Mouse (Mus musculus): ENCODE data around the gene Tmem59. TPM values are rescaled to one million over a fixed set of nuclear protein-coding genes. Genes with fewer than 3 reads are reported as not detected.

Gene Tmem59
- 221 and 223 TPM in 2 replicates for polyA plus RNA-seq (2014; fragmentation: Nextera tagmentation; extraction: Ambion mirVana)

DNA sequence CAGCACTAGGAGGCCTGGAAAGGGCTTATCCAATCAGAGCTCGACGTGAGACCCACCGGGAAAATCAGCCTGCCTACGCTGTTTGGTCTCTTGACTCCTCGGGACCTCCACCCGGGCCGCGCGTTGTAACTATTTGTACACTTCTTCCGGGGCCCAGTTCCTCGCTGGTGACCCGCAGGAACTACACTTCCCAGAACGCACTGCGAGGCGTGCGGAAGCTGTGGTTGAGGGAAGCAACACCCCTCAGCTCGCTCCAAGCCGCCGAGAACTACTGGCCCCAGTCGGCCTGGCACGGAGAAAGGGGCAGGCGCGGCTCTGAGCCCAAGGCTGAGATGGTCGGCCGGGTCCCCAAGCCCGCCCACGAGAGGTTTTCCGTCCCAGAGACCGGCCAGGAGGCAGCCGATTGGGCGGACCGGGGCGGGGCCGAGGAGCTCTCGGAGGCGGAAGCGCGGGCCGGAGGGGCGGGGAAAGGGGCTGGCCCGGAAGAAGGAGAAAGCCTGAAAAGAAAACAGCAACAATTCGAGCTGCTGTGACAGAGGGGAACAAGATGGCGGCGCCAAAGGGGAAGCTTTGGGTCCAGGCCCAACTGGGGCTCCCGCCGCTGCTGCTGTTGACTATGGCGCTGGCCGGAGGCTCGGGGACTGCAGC lies at the start of gene Tmem59:
TSS of gene Tmem59 (plus strand) at position 218 of the 648 bp plus-strand sequence.
- DNase-seq (ENCODE audit: low spot score) (peak; percentile 98), ATAC-seq (replicated peaks; ENCODE audit: low FRiP score) (peak; percentile 90)
- Histone ChIP-seq H3K4me2 (peak within 1 kb of the TSS; percentile 78), H3K27me3 (replicated peaks; ENCODE audit: control insufficient read depth, insufficient read depth, low read length) (no peaks in the 10 kb centered on the region), H3K4me1 (replicated peaks; ENCODE audit: control insufficient read depth, insufficient read depth, low read length) (peaks cover 42% of the 10 kb centered on the region), H3K9ac (ENCODE audit: low read depth, low read length) (peak within 1 kb of the TSS; percentile 76), H3K27ac (ENCODE audit: low read depth, low read length) (peak within 1 kb of the TSS; percentile 99), H3K4me3 (ENCODE audit: low read depth, low read length) (peak within 1 kb of the TSS; percentile 77), H3K9me3 (ENCODE audit: control insufficient read depth, low read length) (no peaks in the 10 kb centered on the region), H3K36me3 (ENCODE audit: control insufficient read depth, insufficient read depth, low read length) (peaks cover 3% of the 10 kb centered on the region; the same call in 1 of the 2 replicates)
- under 1% methylated on average over 49 of the region's 49 CpGs for WGBS

DNA sequence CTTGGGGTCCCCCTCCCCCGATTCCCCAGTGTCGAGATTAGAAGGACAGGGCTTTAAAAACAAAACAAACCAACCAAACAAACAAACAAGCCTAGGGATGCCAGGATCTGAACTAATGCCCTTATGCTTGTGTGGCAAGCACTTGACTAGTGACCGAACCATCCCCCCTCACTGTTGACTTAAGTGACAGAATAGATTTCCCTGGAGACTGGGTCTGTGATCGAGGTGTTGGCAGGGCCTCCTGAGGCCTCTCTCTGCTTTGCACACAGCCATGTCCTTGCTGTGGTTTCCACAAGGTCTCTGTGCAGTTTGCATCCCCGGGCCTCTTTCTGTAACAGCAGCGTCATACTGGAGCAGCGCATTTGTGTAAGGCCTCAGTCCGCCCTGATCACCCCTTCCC lies 48.8 kb upstream of the Tmem59 start:
- no peaks in the 10 kb centered on the region for H3K27me3 ChIP-seq (replicated peaks; ENCODE audit: control insufficient read depth, insufficient read depth, low read length)
- peaks cover 6% of the 10 kb centered on the region; the same call in 1 of the 2 replicates for H3K4me1 ChIP-seq (replicated peaks; ENCODE audit: control insufficient read depth, insufficient read depth, low read length)
- ATAC-seq (replicated peaks; ENCODE audit: low FRiP score), result no peak
- H3K36me3 ChIP-seq (ENCODE audit: control insufficient read depth, insufficient read depth, low read length), result no peaks in the 10 kb centered on the region
- no peak for DNase-seq (ENCODE audit: low spot score)
- H3K9me3 ChIP-seq (ENCODE audit: control insufficient read depth, low read length), result no peaks in the 10 kb centered on the region
- 78% methylated on average over 8 of the region's 8 CpGs for WGBS
- no peak overlapping the region for H3K4me3 ChIP-seq (ENCODE audit: low read depth, low read length)
- H3K27ac ChIP-seq (ENCODE audit: low read depth, low read length), result no peak overlapping the region
- no peak overlapping the region for H3K9ac ChIP-seq (ENCODE audit: low read depth, low read length)
- H3K4me2 ChIP-seq, result no peak overlapping the region

DNA sequence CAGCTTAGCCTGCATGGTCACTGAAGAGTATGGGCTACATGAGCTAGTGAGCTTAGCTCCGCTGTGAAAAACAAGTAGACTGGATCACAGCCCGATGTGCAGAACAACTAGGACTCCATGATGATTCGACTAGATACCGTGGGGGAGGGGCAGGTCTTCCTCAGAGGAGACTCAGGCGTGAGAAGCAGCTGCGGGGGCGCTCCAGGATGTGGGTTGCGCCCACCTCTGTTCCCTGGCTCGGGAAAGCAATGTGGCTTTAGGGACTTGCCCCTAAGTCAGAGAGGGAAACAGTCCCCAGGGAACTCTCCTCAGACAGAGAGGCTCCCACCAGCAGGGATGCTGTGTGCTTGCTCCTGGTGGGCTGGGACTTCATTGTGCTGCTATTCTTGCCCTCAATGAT lies 47.7 kb upstream of the Tmem59 start:
- Histone ChIP-seq H3K9me3 (ENCODE audit: control insufficient read depth, low read length) (no peaks in the 10 kb centered on the region), H3K36me3 (ENCODE audit: control insufficient read depth, insufficient read depth, low read length) (no peaks in the 10 kb centered on the region), H3K4me2 (no peak overlapping the region), H3K27ac (ENCODE audit: low read depth, low read length) (no peak overlapping the region), H3K4me3 (ENCODE audit: low read depth, low read length) (no peak overlapping the region), H3K4me1 (replicated peaks; ENCODE audit: control insufficient read depth, insufficient read depth, low read length) (peaks cover 6% of the 10 kb centered on the region), H3K9ac (ENCODE audit: low read depth, low read length) (no peak overlapping the region), H3K27me3 (replicated peaks; ENCODE audit: control insufficient read depth, insufficient read depth, low read length) (no peaks in the 10 kb centered on the region)
- ATAC-seq (replicated peaks; ENCODE audit: low FRiP score), result no peak
- DNase-seq (ENCODE audit: low spot score), result no peak
- 25% methylated on average over 9 of the region's 9 CpGs for WGBS

DNA sequence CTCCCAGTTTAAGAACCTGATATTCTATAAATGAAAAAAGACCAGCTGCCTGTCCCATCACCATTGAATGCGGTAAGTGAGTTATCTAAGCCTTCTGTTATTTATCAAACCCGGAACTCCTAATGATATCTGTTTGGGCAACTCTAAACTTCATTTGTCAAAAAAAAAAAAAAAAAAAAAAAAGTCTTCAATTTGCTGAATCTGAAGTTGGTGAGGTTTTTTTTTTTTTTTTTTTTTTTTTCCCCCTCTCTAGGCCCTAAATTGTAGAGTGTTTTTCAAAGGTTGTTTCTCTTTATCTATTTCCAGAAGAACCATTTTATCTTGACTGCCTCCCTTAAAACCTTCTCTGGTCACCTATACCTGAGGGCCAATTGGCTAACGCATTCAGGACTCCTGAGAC lies 43.3 kb upstream of the Tmem59 start:
- Histone ChIP-seq H3K27ac (ENCODE audit: low read depth, low read length) (no peak overlapping the region), H3K4me3 (ENCODE audit: low read depth, low read length) (no peak overlapping the region), H3K9ac (ENCODE audit: low read depth, low read length) (no peak overlapping the region), H3K27me3 (replicated peaks; ENCODE audit: control insufficient read depth, insufficient read depth, low read length) (no peaks in the 10 kb centered on the region), H3K4me2 (no peak overlapping the region), H3K36me3 (ENCODE audit: control insufficient read depth, insufficient read depth, low read length) (no peaks in the 10 kb centered on the region), H3K9me3 (ENCODE audit: control insufficient read depth, low read length) (no peaks in the 10 kb centered on the region), H3K4me1 (replicated peaks; ENCODE audit: control insufficient read depth, insufficient read depth, low read length) (peaks cover 12% of the 10 kb centered on the region)
- 80% methylated on average over 3 of the region's 3 CpGs for WGBS
- ATAC-seq (replicated peaks; ENCODE audit: low FRiP score), result no peak
- DNase-seq (ENCODE audit: low spot score), result no peak

DNA sequence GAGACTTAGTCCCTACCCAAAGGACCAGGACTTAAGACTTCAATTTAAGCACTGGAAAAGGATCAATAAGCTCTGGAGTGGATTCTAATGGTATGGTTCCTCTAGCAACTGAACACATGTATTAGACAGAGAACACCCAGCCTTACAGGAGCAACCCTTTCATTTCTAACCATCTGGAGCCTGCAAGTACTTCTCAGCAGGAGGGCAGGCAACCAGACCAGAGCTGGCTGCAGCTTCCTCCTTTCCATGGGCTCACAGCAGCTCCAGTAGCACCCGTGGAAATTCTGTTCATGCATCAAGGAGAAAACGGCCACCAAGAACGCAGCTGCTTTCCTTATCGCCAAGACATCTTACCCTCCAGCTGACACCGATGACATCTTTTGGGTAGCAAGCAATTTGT lies 42.5 kb upstream of the Tmem59 start:
- DNase-seq (ENCODE audit: low spot score) (no peak), ATAC-seq (replicated peaks; ENCODE audit: low FRiP score) (no peak)
- Histone ChIP-seq H3K9ac (ENCODE audit: low read depth, low read length) (no peak overlapping the region), H3K36me3 (ENCODE audit: control insufficient read depth, insufficient read depth, low read length) (no peaks in the 10 kb centered on the region), H3K27ac (ENCODE audit: low read depth, low read length) (no peak overlapping the region), H3K4me3 (ENCODE audit: low read depth, low read length) (no peak overlapping the region), H3K4me1 (replicated peaks; ENCODE audit: control insufficient read depth, insufficient read depth, low read length) (peaks cover 11% of the 10 kb centered on the region), H3K9me3 (ENCODE audit: control insufficient read depth, low read length) (no peaks in the 10 kb centered on the region), H3K27me3 (replicated peaks; ENCODE audit: control insufficient read depth, insufficient read depth, low read length) (no peaks in the 10 kb centered on the region), H3K4me2 (no peak overlapping the region)
- WGBS, result 74% methylated on average over 5 of the region's 5 CpGs

DNA sequence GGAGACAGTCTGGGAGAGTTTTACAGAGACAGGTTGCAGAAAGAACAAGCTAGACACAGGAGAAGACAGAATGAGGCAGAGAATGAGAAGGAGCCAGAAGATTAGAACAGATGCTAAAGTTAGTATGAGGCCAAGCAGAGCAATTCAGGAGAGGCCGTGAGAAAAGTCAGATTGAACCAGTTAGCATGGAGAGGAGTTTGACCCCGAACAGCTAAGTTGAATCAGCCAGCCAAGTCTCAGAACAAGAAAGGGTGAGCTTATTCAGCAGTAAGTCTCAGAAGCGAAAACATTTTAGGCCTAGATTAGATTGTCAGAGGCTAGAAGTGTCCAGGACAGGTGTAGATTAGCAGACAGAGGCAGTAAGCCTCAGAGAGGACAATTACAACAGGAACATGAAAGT lies 41.7 kb upstream of the Tmem59 start:
- Histone ChIP-seq H3K9ac (ENCODE audit: low read depth, low read length) (no peak overlapping the region), H3K27ac (ENCODE audit: low read depth, low read length) (no peak overlapping the region), H3K4me2 (no peak overlapping the region), H3K36me3 (ENCODE audit: control insufficient read depth, insufficient read depth, low read length) (no peaks in the 10 kb centered on the region), H3K27me3 (replicated peaks; ENCODE audit: control insufficient read depth, insufficient read depth, low read length) (no peaks in the 10 kb centered on the region), H3K4me3 (ENCODE audit: low read depth, low read length) (no peak overlapping the region), H3K9me3 (ENCODE audit: control insufficient read depth, low read length) (no peaks in the 10 kb centered on the region), H3K4me1 (replicated peaks; ENCODE audit: control insufficient read depth, insufficient read depth, low read length) (peaks cover 8% of the 10 kb centered on the region)
- DNase-seq (ENCODE audit: low spot score) (no peak), ATAC-seq (replicated peaks; ENCODE audit: low FRiP score) (no peak)
- 68% methylated on average over 3 of the region's 3 CpGs for WGBS

DNA sequence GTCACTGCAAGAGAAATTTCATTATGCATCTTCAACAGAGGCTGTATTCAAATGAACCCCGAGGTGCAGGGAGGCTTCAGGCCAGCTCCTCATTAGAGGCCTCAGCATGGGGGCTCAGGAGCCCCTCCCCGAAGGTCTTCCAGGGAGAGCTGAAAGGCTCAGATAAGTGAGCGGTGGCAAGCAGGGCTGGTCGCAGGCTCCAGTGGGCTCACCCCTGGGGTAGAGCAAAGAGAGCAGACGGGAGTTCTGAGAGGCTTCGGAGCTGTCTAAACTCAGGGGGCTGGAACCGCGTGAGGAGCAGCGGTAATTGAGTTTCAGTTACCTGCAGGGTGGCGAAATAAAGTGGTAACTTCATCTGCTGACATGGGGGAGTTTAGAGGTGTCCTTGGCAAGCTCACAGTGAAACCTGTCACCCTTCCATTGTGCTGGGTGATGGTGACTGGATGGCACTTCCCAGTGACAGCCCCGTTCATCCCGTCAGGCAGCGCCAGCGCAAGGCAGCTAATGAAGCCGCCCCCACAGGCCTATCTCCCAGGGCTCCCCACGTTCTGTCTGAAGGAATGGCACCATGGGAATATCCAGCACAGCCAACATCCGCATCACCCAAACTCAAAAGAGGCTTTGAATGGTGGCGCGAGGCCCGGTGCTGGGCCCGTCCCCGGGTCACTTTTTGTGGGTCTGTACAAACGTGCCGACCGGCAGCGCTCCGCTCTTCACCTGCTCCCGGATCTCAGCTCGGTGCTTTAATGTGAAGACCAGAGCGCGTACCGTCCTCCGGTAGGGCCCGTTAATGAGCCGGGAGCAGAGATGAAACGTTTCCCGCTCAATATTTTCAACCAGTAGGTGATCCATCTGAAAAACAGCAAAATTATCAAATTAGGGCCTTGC lies 39.0 kb upstream of the Tmem59 start:
- ATAC-seq (replicated peaks; ENCODE audit: low FRiP score) (no peak), DNase-seq (ENCODE audit: low spot score) (no peak)
- no peak overlapping the region for H3K27ac ChIP-seq (ENCODE audit: low read depth, low read length)
- 63% methylated on average over 37 of the region's 37 CpGs for WGBS
- H3K9ac ChIP-seq (ENCODE audit: low read depth, low read length), result no peak overlapping the region
- no peak overlapping the region for H3K4me3 ChIP-seq (ENCODE audit: low read depth, low read length)
- H3K4me2 ChIP-seq, result no peak overlapping the region
- no peaks in the 10 kb centered on the region for H3K36me3 ChIP-seq (ENCODE audit: control insufficient read depth, insufficient read depth, low read length)
- no peaks in the 10 kb centered on the region for H3K27me3 ChIP-seq (replicated peaks; ENCODE audit: control insufficient read depth, insufficient read depth, low read length)
- H3K4me1 ChIP-seq (replicated peaks; ENCODE audit: control insufficient read depth, insufficient read depth, low read length), result peaks cover 8% of the 10 kb centered on the region
- no peaks in the 10 kb centered on the region for H3K9me3 ChIP-seq (ENCODE audit: control insufficient read depth, low read length)

DNA sequence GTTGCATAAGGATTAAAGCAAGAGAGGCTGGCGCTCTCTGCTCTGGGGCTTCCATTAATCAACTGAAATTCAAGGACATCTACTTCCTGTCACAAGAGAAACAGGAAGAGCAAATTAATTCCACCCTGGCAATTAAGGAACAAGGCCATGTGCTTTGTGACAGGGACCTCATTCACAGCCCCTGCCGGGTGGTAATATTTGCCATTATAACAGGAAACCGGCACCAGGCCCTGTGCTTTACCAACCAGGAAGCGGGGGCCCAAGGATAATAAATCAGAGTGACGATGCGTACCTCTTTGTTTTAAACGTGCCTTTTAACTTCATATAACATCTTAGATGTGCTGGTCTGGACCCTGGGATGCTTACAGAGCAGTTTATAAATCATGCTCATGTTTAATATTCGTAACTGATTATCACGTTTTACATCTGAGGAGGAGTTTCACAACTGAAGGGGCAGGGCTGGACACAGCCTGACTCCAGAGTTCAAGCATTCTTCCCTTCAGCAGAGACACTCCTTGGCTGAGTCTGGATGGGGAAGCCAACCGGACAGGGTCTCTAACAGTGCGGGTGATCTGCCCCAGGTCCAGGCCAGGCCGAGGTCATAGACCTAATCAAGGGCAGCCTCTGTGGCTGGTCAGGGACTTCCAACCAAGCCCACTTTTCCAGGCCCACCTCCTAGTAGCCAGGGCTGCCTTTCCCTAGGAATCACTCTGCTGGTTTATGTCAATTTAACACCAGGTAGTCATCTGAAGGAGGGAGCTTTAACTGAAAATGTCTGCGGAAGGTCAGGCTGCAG lies 38.2 kb upstream of the Tmem59 start:
- H3K9ac ChIP-seq (ENCODE audit: low read depth, low read length), result no peak overlapping the region
- WGBS, result 60% methylated on average over 13 of the region's 13 CpGs
- no peaks in the 10 kb centered on the region for H3K9me3 ChIP-seq (ENCODE audit: control insufficient read depth, low read length)
- no peak overlapping the region for H3K27ac ChIP-seq (ENCODE audit: low read depth, low read length)
- H3K27me3 ChIP-seq (replicated peaks; ENCODE audit: control insufficient read depth, insufficient read depth, low read length), result no peaks in the 10 kb centered on the region
- no peak overlapping the region for H3K4me3 ChIP-seq (ENCODE audit: low read depth, low read length)
- H3K4me1 ChIP-seq (replicated peaks; ENCODE audit: control insufficient read depth, insufficient read depth, low read length), result peaks cover 8% of the 10 kb centered on the region
- ATAC-seq (replicated peaks; ENCODE audit: low FRiP score) (no peak), DNase-seq (ENCODE audit: low spot score) (no peak)
- H3K36me3 ChIP-seq (ENCODE audit: control insufficient read depth, insufficient read depth, low read length), result no peaks in the 10 kb centered on the region
- no peak overlapping the region for H3K4me2 ChIP-seq
